Mouse (Mus musculus) ES-Bruce4 (cell line): ENCODE results near the gene Rad9b.

ENCODE experiments used
- CTCF ChIP-seq: IDR thresholded peaks from one replicate; pipeline ENCODE4 v1.8.1; 2011; ENCODE audit warnings: low read depth, low read length
- EP300 ChIP-seq: IDR thresholded peaks from 2 replicates; pipeline ENCODE4 v1.6.1; 2011; ENCODE audit warnings: low read depth, low read length; ENCODE audit not compliant: insufficient read depth
- POLR2A ChIP-seq: IDR thresholded peaks from one replicate; pipeline ENCODE4 v1.8.1; 2011; ENCODE audit warnings: low read length; ENCODE audit not compliant: insufficient read depth

DNA sequence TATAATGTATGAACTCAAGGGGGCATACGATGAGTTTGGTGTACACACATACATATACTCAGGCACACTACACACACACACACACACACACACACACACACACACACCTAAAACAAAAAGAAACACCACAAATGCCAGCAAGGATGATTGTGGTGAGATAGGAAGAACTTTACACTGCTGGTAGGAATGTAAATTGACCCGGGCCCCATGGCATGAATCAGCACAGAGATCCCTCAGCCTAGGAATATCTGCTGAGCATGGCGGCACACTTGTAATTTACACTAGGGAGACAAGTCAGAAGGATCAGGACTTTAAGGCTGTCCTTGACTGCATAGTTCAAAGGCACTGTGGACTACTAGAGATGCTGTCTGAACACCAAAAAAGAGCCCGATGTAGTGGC, 23.8 kb downstream of the Rad9b start:
- TF ChIP-seq POLR2A (no peak), CTCF (no peak), EP300 (no peak)
